Mouse (Mus musculus): ENCODE results near the gene Gm5447. TPM values are rescaled to one million over a fixed set of nuclear protein-coding genes. Genes with fewer than 3 reads are reported as not detected.

Gene Gm5447
- total RNA-seq, 2 experiments from 2014 or later, result not detected

DNA sequence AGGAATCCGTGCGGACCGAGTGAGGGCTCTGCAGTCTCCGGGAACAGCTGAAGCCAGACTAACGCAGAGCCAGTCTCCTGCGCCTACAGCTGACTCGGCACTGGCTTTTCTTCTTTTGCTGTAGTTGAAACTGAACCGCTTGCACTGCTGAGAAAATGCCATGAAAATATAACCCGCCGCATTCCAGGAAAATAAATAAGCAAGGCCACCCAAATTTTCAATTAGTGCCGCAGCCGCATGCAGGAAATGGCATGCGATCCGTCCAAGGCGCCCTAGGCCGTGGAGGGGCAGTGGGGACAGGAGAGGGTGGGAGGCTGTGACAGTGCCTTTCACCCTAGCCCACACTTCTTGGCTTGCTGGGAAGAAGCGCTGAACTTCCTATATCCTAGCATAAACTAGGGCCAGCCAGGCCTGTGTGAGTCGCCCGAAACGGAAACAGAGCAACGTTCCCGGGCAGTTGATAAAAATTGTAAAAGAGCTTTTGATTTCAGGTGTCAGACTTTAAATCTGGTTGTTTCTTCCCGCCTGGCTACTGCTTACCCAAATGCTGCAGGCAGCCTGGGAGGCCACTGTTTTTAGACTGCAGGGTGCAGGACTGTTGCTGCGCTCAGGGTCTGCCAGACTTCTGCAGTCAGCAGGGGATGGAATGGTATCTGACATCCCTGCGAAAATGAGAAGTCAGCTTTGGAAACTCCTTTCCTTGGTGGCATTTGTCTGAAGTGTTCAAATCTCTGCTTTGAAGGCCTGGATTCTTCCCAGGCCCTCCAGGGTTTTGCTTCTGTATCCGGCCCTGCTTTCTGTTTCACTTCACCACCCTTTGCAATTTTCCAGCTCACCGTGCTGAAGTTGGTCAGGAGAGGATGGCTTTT is 11.8 kb downstream of the Gm5447 start:
- DNase-seq (ENCODE audit: low spot score in 2 of 2), result peak in 1 of 2 experiments; percentile 48

DNA sequence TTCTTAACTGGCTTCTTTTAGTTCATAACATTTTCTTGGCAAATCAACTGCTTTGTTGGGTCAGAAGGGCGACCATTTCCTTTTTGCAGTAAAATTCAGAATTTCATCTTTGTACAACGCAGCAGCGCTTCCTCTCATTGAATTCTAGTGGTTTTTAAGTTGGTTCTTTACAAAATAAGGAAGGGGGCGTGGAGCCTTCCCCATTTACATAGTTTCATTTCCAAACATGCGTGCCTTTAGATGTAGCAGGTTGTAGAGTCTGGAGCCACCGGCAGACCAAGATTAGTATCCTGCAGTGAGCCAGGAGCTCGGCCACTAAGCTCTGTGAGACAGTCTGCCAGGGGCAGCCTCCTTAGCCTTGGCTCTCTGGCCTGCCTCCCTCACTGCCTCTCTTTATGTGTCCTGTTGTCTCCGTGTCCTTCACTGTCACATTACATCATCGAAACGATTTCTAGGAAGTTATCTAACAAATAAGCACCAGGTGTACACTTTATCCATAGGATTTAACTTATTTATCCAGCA is 13.0 kb downstream of the Gm5447 start:
- DNase-seq (ENCODE audit: low spot score in 2 of 2), result no peak

DNA sequence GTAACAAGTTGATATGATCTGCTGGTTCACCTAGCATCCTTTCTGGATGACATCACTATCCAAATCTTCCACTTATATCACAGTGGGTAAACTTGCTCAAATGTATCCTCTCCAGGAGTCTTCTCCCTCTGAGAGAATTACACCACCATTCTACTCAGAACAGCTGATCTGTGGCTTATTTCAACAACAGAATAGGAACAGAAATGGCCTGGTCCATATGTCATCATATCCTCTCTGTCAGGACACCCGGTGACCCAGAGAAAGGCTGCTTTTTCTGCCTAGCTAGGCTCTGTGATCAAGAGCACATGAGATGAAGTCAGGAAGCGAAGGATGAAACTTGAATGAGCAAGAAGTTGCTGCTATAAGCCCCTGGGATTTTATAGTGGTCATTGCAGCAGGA is 13.7 kb downstream of the Gm5447 start:
- DNase-seq (ENCODE audit: low spot score in 2 of 2), result no peak

DNA sequence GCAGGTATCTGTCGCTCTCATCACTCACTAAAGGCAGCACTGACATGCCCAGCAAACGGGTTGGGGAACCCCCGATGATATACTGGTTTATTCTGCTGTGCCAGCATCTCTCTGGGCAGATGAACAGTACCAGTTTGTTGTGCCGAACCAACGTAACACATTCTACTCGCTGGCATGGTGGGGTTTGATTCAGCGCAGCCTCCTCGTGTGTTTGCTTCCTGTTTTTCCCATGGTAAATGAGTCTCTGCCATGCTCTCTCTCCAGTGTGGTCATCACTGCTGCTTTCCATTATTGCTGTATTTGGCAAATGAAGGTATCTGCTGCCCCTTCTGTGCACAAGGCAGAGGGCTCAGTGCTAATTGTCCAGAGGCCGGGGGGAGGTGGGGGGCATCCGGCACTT is 15.7 kb downstream of the Gm5447 start:
- DNase-seq (ENCODE audit: low spot score in 2 of 2), result no peak

DNA sequence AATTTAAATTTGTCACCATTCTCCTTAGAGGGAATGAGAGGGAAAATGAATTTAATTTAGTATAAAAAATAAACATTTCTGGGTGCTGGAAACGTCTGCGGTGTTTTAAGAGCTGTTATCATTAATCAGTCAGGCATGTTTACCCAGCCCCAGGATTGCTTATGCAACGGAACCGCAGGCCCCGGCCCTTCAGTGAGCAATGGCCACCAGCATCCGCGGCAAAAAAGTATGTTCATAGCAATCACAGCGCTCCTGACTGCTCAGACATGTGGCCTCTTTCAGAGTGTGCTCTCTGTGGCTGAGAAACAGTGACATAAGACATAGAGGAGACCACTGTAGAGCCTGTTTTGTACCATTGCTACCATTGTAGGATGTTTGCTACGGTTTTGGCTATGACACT is 16.2 kb downstream of the Gm5447 start:
- no peak for DNase-seq (ENCODE audit: low spot score in 2 of 2)

DNA sequence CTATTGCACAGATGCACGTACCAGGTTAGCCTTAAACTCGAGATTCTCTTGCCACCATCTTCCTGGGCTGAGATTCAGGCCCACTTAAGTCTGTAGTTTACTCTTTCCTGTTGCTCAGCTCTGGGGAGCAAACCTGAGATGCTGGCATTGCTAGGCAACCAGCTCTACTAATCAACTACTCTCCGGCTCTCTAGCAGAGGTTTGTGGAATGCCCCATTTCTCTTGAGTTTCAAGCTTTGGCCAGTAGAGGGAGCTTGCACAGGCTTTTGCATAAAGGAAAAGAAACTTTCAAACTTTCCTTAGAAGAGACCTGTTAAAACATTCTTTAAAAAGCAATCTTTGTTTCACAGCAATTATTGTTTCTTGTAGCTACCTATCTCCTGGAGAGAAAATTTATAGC is 19.8 kb downstream of the Gm5447 start:
- no peak for DNase-seq (ENCODE audit: low spot score in 2 of 2)

DNA sequence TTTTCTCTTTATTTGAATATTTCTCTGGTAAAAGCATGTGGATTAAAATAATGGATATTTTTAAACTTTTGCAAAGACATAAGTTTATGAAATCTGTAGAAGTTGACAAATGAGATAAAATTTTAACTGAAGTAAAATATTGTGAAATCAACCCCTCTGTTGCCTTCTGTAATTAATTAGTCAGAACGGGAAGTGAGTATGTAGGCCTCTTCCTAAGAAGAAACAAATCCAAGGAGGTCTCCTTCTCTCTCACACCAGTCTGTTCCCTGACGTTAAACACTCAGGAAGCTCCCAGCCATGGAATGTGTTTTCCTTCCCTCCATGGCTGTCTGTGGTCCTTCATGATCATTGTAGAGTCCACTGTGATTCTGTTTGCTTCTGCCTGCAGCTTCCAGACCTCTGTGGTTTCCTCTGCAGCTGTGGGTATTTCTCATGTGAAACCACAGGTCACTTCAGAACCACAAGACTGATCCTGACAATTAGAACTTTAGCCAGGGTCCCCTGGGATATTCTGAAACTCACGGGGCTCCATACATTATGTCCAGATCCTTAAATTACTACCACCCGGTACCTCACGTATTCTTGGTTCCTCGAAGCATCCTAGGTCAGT is 20.4 kb downstream of the Gm5447 start:
- no peak for DNase-seq (ENCODE audit: low spot score in 2 of 2)

DNA sequence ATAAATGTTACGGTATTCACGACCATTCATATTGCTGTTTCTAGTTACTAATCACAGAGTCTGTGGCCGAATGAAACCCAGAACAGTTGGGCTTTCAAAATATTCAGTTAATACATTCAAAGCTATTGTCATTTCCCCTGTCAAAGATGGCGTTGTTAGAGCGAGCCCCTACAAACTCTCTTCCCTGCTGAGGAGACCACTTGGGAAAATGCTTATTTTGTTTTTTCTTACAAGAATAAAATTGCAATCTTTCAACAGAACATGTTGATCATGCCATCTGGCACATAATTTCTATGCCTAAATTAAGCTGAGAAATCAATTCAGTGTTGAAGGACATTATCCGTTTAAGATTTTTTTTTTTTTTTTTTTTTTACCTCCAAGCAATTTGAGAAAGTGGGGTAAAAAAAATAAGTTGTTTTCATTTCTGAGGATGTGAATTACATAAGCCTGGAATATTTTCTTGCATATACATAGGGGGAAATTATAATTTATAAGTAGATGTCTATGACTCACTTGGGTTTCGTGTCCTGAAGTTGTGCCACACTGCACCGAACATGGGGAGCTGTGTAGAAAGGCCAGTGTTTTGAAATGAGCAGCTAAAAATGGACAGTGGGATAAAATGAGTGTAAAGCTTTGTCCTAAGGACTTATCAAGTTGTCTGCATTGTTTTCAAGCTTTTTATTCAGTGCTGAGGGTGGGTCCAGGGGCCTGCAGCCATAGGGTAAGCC is 23.7 kb downstream of the Gm5447 start:
- no peak for DNase-seq (ENCODE audit: low spot score in 2 of 2)

DNA sequence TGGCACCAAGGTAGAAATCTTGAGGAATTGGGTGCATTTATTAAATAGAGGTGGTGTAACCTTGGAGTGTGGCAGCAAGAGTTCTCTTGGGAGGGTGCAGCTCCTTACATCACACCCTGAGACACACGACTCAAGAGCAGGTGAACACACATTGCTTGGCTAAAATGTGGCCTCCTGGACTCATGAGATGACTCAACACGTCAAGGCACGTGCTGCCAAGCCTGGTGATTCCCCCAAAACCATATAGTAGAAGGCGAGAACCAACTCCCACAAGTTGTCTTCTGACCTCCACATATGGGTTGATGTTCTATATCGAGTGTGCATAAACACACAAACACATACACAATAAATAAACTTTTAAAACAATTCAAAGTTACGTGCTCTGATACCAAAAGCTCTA is 25.8 kb downstream of the Gm5447 start:
- no peak for DNase-seq (ENCODE audit: low spot score in 2 of 2)

DNA sequence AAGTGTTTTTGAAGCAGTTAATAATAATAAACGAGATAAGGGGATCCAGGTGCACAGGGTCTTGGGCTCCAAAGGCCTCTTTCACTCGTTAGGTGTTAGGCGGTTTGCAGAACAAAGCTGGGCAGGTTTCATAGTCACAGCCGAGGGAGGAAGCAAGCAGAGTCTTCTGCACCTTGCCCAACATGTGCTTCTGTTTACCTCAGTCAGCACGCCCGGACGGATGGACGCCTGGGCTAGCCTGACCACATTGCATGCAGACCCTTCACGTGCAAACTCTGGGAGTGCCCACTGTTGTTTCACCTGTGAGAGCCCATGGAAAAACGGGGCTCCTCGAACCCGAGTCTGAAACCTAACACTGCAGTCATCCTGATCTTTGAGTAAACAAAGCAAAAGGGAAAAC is 30.5 kb downstream of the Gm5447 start:
- DNase-seq (ENCODE audit: low spot score in 2 of 2), result no peak

DNA sequence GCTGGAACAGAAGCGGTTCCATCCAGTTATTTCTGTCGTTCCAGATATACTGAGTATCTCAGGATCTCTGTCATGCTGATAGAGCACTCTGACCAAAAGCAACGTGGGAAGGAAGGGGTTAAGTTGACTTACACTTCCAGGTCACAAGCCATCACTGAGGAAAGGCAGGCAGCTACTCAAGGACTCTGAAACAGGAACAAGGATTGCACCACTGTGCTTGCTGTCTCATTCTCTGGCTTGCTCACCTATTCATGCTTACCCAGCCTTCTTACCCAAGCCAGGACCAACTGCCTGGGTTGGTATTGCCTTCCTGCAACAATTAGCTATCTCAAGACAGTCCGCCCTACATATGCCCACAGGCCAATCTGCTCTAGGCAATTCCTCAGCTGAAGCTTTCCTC is 31.0 kb downstream of the Gm5447 start:
- DNase-seq (ENCODE audit: low spot score in 2 of 2), result no peak

DNA sequence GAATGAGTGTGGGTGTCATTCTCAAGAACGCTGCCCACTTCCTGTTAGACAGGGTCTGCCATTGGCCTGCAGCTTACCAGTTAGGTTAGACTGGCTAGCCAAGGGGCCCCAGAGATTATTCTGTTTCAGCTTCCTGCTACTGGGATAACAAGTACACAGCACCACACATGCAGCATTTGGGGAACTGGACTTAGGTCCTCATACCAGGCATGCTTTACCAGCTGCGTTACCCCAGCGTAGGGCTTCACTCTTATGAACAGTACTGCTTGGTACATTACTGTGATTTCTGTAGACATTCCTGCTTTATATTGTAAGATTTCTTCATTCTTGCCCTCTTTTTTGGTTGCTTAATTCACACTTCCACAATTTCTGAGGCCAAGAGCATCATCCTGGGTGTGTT is 43.5 kb downstream of the Gm5447 start:
- no peak for DNase-seq (ENCODE audit: low spot score in 2 of 2)

DNA sequence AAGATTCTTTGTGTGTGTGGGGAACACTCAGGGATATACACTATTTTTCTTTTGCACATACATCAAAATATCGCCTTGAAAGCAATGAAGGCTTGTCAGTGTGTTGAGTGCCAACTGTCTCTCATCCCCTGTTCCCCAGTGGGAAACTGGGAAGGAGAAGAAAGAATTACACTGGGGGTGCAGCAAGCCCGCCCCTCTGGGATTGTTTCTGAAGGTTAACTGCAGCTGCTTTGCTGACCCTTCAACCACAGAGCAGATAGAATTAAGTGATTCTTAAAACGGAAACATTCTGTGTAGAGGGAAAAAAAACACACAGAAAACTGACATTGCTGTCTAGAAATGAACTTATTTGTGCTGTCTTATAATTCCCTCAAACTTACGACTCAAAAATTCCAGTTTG is 47.5 kb downstream of the Gm5447 start:
- DNase-seq (ENCODE audit: low spot score in 2 of 2), result no peak

DNA sequence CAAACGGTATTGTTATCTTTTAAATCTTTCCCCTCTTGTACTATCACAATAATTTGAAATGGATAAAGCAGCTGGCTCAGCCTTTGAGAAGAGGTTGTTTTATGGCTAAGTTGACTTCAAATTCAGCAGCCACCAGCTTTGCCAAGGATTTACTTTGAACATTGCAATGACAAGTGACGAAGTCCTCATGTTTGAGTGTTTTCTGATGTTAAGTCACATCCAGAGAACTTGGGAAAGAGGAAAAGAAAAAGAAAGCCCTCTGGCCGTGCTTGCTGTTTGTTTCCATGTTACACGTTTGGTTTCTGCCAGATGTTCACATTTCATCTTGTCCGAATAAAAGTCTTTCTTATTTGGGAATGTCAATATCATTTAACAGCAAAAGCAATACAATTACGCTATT is 47.9 kb downstream of the Gm5447 start:
- no peak for DNase-seq (ENCODE audit: low spot score in 2 of 2)

DNA sequence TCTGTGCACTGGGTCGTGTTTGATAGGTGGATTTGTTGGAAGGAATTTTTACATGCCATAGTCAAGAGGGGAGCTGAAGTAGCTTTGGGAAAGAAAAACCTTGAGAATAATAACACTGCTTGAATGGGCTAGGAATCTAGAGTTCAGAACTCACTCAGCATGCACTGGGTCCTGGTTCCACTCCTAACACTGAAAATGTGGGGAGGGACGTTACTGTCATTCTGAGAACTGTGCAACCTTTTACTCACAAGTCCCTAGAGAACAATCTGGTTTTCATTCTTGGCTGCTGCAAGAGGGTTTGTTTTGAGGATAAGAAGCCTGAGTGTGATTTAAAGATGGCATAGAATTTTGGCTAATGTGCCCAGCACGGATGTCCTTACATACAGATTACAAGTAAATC is 49.7 kb downstream of the Gm5447 start:
- DNase-seq (ENCODE audit: low spot score in 2 of 2), result no peak

Other genes with a start within 250 kb of the Gm5447 start
- 1 to 10 TPM; 1.2 to 2.0 TPM for gene Irf4, start 225.0 kb upstream of the Gm5447 start, total RNA-seq (2021)
- under 1 TPM; 0.91 to 0.93 TPM for gene Hus1b, start 26.4 kb upstream of the Gm5447 start, total RNA-seq (2021)
- 10 to 100 TPM; 20.5 to 20.9 TPM for gene Exoc2, start 111 bp upstream of the Gm5447 start, total RNA-seq (2021)